Mouse (Mus musculus): ENCODE measurements at regions not wholly inside any gene's neighbourhood (a gene's known extent, or its start where the extent isn't known, plus 50 kb on each side); places are given as distances from the start of the nearest gene placed in this dataset.

DNA sequence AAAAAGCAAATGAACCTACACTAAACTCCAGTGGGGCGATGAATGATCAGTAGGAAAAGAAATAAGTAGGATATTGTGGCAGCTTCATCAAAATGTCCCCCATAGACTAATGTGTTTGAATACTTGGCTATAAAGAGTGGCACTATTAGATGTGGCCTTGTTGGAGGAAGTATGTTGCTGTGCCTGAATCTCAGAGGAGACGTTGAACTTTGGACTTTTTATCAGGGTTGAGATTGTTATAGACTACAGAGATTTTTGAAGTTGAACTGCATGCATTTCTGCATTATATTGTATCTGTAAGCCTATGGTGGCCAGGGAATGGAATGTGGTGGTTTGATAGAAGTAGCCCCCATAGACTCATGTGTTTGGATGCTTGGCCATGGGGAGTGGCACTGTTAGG is 68.5 kb upstream of the Arg1 start:
- TF ChIP-seq CTCF (IDR thresholded peaks at IDR 0.05; ENCODE audit: borderline replicate concordance, control insufficient read depth, extremely low read depth, insufficient read depth, low read length, poor library complexity) (no peak), POLR2A (IDR thresholded peaks at IDR 0.05; ENCODE audit: control insufficient read depth, extremely low read depth, insufficient read depth, low read length, poor library complexity) (no peak)
